Mouse (Mus musculus): Measurements from ENCODE around the gene Gm21974.
"Not testable (repeated sequence)": the region's sequence is repeated elsewhere in the genome, so short reads cannot be mapped to it uniquely, and the experiment has no call there.

Gene Gm21974

DNA sequence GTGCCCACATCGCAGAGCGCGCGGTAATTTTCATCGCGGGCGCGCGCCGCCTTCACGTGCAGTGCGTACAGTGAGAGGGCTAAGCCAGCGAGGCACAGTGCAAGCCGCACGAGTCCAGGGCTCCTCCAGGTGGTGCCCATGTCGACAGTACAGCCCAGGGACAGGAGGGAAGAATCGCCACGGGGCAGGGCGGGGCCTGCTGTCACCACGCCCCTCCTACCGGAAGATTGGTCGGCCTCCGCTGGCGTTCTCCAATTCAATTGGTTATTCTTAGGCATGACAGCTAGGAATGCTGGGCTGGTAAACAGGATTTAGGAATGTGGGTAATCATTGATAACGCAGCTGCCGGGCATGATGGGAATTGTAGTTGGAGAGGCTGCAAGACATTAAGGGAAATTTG lies at the start of gene Gm21974, which contains the start of gene Vkorc1:
Gm21974 (minus strand) TSS at position 13 of the 400 bp plus-strand sequence.
Vkorc1 (minus strand) TSS at position 176 of the 400 bp plus-strand sequence.
- DNase-seq = peak; percentile 99

DNA sequence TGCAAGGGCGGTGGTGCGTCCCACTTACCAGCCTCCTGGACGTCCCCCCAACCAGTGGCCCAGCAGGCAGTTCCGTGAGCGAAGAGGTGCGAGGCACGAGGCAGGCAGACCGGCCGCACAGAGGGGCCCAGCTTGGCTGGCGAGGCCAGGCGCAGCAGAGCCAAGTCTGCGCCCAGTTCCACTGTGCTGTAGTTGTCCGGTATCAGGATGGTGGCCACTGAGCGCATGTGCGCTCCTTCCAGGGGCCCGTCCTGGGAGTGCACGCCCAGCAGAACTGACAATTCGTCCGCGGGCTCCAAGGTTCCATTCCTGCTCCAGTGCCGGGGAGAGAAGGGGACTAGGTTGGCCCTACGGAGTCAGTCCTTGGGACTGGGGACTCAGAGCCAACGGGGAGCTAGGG lies 49.4 kb upstream of the Gm21974 start:
- DNase-seq = no peak

DNA sequence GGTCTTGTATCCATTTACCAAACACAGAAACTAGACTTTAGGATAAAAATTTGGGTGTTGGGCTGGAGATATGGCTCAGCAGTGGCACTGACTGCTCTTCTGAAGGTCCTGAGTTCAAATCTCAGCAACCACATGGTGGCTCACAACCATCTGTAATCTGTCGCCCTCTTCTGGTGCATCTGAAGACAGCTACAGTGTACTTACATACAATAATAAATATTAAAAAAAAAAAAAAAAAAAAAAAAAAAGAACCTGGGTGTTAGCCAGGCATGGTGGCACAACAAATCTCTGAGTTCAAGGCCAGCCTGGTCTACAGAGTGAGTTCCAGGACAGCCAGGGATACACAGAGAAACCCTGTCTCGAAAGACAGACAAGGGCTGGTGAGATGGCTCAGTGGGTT lies 46.8 kb upstream of the Gm21974 start:
- DNase-seq = not testable (repeated sequence)

DNA sequence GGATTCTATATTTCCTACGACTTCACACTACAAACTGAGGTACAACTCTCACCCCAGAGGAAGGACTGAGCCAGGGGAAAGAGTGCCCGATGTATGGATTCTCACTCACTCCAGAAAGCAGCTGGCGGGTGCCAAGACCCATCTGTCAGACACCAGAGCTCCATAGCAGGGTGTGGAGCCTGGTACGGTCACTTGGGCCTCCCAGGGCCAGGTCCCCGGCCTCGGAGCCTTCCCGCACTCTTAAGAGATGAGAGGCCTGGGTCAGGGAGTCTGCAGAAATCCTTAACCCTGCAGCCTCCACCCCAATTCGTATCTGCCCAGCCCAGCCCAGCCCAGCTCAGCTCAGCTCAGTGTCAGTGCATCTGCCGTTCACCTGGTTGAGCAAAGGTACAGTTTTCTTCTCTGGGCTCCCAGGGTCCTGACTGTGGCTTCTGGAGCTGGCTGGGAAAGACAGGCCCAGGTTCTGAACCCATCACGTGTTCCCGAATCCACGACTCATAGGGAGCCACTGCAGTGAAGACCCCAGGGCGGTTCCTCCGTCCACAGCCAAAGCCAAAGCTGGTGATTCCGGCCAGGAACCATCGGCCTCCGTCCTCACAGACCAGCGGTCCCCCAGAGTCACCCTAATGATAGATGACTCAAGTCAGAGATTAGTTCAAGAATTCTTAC lies 41.1 kb upstream of the Gm21974 start:
- DNase-seq = no peak

DNA sequence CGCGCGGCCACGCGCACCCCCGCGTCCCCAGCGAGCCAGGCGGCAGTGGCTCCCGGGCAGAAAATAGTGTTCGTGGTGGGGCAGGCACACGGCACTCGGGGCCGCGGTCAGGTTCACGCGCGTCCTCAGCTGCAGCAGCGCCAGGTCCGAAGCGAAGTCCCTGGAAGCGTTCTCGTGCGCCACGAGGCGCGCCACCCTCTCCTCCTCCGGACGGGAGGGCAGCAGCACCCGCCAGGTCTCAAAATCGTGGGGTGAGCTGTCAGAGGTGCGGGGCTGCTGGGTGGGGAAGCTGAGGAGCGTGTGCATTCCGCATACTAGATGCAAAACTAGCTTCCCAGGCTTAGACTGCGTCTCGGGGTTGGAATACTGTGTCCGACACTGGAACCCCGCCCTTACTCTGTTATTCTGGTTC lies 40.5 kb upstream of the Gm21974 start:
- no peak for DNase-seq

DNA sequence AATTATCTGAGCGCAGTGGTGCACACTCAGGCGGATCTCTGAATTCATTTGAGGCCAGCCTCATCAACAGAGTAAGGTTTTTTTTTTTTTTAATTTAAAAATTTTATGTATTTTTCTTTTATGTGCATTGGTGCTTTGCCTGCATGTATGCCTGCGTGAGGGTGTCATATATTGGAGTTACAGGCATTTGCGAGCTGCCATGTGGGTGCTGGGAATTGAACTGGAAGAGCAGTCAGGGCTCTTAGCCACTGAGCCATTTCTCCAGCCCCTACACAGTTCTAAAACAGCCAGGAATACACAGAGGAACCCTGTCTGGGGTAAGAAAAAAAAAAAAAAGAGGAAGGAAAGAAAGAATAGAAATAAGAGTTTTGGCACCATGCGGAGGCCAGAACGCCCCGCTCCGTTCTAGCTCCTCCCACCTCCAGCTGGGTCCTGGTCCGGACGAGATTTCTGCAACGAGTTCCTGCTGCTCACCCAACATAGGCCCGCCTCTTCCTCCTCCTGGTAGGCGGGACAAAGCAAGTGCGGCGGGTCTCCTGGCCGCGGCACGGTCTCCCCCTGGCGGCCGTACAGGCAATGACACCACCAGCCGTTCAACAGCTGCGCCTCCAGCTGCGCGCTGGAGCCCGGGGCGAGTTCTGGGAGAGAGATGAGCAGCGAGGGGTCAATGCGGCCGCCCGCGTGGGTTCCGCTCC lies 39.9 kb upstream of the Gm21974 start:
- DNase-seq = peak; percentile 94

DNA sequence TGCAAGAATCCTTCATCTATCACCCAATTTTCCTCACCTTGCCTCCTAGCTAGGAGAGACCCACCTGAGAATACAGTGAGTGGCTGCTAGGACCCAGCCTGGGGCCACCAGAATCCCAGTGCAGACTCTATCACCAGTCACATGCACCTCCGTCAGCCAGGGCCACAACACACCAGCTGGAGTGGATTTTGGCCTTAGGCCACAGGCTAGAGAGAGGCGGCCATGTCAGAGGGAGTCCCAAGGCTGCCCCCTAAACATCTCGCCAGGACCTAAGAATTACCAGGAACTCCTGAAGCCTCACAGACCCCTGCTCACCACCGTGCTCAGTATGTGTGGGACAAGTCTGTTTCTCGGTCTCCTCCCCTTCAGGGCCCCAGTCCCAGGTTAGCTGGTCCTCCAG lies 38.8 kb upstream of the Gm21974 start:
- DNase-seq = peak; percentile 36

DNA sequence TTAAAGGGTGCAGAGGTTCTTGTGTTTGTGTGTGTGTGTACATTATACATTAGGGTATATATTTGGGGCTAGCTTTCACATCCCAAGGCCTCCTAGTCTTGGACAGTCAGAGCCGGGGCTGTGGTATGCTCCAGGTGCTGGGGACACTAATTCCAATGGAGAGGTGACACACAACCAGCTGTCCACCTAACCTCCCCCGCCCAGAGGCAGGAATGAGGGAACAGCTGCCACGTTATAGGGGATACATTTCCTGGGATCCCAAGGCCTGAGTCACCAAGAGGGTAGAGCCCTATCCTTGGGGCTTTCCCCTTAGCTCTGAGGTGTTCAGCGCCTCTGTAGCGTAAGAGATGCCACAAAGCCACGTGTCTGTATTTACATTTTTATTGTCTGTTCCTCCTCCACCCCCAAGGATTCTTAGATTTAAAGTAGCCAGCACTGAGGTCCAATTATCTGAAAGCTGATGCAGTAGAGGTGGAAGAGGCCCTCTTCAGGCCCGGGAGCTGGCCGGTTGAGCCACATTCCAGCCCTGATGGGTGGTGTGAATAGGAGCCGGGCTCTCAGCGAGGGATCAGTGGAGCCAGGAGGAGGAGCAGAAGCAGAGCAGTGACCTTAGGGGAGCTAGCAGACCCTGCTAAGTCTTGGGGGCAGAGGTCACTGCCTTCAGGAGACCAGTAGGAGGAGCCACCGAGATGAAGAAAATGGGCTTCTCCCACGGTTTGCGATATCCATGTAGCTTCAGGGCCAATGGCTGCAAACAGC lies 37.2 kb upstream of the Gm21974 start:
- no peak for DNase-seq

DNA sequence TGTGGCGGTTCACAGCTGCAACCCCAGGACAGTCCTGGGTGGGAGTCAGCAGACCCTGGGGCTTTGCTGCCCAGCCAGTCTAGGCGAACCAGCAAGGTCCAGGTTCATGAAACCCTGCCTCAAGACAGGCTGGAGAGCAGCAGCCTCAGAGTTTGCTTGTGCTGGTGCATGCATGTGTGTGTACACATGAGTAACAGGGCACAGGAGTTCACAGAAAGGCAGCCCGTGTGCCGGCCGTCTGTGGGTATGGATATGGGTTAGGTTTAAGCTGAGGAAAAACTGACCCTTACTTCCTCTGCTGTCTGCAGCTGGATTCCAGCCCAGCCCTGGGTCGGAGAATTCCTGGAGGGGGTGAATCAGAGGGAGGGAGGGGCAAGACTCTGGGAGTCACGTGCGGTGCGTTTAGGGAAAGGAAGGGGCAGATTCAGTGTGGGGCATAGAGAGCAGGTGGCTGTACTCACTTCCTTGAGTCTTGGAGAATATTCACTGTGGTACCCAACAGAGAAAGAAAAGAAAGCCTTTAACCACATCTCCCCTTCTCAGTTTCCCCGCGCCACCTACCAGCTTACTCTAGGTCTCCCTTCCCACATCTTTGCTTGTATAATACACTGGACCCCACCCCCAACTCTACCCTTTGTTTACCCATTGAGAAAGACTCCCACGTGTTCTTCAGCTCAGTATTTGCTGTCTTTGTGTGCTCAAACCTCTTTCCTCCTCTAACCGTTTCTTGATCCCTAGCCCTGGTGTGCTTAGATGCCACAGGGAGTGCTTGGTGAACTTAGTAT lies 36.3 kb upstream of the Gm21974 start:
- DNase-seq = no peak

DNA sequence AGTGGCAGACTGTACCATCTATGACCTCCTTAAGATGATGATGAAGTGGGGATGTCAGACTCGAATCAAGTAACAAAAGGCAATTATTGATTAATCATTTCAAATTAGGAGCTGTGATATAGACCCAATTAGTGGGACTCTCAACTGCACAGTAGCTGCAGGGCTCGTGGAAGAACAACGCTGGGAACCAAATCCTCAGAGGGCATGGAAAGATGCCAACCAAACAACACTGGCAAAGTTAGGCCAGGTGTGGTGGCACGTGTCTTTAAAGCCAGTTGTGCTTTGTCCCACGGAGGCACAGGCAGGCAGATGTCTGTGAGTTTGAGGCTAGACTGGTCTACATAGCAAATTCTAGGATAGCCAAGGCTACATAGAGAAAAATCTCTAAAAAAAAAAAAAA lies 35.4 kb upstream of the Gm21974 start:
- no peak for DNase-seq

DNA sequence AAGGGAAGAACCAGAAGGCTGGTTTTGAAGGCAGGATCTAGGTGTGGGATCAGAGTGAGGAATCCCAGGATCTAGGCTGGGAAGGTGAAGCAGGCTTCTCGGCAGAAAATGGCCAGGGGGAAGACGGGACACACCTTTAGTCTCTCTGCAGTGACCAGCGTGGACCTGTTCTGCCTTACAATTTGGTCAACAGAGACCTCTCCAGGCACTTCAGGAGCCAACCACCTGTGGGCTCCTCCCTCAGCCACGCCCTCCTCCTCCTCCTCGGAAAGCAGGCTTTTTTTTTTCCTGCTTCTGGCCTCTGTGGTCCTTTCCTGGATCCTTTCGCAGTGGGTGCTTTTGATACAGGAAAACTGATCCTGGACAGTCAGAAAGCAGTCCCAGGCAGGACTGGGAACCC lies 34.7 kb upstream of the Gm21974 start, which contains the start of gene Prss8:
Prss8 (minus strand) TSS at position 182 of the 400 bp plus-strand sequence.
- no peak for DNase-seq

DNA sequence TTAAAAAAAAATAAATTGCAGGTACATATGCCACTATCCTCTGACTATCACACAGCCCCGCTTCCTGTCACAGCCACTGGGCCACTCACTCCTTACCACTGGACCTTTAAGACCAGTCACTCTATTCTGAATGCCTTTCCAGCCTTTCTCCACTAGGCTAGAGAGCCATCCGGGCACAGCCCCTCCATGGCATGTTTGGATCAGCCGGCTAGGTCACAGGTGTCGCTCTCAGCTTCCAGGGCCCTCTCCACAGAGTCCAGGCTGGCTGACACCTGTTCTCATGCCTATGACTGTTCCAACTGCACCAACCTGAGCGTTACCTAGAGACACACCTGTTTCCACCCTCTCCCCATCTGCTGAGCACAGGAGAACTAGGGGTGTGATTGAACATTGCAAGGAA lies 33.3 kb upstream of the Gm21974 start:
- DNase-seq = no peak

DNA sequence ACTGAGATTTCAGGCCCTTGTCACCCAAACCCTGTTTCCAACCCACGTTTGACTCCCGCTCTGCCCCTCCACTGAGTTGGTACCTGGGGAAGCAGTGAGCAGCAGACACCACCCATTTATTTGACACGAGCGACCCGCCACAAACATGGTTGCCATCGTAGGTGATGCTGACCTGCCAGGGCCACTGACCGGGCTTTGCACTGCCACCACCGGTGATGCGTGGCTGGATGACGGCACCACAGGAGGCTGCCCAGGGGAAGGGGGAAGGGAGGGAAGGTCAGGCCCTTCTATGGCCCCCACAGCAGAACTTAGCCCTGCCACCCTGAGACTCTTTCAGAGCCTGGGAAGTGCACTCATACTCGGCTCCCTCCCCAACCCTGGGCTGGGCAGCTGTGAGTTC lies 32.5 kb upstream of the Gm21974 start:
- DNase-seq = no peak

DNA sequence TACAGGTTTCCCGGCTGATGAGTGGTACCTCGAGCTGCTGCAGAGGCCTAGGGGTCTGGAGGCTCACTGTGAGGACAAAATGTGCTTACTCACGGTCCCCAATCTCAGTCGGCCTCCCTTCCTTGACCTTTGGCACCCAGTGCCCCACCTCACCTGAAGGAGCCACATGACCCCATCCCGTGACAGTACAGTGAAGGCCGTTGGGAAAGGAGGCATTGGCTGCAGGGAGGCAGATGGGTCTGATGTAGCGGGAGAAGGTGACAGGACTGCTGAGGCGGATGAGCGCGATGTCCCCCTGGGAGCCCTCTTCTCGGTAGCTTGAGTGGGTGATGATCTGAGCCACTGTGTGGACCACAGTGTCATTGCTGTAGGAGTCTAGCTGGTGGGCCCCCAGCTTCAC lies 31.6 kb upstream of the Gm21974 start:
- no peak for DNase-seq

DNA sequence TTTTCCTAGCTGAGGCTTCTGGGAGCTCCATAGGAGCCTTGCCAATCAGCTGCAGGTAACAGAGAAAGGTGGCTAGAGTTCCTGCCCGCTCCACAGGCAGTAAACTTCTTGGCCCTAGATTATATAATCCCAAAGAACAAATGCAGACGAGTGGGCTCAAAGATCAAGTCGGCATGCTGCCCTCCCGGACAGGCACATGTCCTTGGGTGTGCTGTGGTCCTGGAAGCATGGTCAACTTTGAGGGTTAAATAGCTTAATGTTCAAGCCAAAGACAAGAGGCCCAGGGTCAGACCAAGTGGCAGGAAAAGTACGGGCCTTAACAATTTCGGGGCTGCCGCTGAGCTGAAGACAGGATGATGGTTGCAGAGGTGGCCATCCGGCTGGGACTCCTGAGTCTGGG lies 30.8 kb upstream of the Gm21974 start:
- DNase-seq = no peak

DNA sequence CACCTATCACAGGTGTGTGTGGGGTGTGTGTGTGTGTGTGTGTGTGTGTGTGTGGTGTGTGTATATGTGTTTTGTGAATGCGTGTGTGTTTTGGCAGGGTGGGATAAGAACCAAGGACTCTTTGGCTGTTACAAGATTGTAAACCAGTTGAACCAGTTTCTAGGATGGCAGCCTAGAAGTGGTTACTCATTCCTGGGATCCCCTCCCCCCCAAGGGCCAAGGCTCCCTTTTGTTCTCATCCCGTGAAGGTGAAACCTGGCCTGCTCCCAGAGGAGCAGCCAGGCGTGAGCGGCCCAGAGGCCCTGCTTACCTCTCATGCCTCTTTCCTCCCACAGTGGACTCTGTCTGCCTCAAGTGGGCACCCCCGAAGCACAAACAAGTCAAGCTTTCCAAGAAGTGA lies 30.0 kb upstream of the Gm21974 start:
- DNase-seq = no peak

DNA sequence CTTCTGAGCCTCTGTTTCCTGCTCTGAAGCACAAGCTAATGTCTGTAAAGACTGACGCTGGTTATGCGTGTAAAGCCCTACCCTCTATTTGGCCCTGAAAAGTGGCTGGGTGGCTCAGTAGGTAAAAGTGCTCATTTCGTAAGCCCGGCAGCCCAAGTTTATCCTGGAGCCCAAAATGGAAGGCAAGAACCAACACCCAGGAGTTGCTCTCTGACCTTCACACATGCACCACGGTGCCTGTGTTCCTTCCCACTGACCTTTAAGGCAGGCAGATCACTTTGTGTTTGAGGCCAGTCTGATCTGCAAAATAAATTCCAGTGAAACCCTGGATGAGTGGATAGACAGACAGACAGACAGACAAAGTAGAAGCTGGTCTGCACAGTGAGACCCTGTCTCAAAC lies 28.5 kb upstream of the Gm21974 start:
- DNase-seq = no peak

DNA sequence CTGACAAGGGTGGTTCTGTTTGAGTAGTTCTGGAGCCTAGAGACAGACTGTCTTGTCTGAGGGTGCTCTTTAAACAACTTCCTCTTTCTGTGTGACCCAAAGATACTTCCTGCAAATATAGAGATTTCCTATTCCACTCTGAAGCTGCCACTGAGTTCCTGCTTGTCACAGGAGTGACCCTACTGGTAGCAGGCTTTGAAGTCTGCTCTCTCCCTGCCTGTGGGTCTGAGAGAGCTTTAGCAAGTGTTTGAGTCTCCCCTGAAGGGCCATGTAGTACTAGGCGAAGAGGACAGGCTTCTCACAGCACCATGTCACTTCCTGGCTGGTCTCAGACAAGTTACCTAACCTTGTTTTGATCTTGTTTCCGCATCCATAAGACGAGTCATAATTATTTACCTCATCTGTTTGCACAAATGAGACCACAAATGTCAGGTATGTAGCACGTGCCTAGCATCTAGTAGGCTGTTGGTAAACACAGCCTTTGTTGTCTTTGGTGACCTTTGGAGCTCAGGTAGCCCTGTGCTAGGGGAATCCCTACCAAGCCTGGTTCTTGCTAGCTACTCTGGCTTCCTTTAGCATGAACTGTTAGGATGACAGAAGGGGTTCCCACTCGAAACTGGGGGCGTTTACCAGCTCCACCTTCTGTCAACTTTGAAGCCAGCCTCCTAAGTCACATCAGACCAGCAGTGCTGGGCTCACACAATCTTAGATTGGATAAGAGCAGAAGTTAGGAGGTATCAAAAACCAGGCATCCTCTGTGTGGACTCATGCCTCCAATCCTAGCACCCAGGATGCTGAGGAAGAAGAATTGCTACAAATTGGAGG lies 27.4 kb upstream of the Gm21974 start:
- no peak for DNase-seq

DNA sequence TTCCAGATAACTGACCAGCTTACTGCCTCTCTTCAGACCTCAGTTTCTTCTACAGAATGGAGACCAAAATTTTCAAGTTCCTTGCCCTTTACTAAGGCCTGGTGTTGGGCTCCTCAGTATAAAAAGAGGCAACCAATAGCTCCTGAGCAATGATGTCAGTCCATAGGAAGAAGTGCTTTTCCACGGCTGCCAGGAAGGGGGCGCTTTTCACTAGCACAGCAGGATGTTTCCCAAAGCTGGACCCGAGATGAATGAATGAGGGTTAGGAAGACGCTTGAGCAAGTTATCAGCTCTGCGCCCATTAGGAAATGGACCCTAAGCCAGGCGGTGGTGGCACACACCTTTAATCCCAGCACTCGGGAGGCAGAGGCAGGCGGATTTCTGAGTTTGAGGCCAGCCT lies 26.3 kb upstream of the Gm21974 start:
- no peak for DNase-seq

DNA sequence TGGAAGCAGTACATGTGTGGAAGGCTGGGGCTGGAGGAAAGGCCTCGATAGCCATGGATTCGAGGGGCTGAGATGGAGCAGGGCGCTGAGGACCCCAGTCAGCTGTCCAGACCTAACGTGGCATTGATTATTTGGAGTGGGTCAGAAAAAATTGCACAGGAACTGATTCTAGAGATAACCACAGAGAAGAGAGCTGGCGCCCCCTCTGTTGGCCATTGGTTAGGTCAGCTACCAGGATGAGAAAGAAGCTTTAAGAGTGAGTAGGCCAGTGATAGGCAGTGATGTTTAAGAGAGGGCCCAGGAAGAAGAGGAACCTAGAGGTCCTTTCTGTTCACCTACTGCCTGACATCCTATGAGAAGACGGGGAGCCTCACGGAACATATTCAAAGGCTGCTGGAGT lies 24.0 kb upstream of the Gm21974 start:
- no peak for DNase-seq

DNA sequence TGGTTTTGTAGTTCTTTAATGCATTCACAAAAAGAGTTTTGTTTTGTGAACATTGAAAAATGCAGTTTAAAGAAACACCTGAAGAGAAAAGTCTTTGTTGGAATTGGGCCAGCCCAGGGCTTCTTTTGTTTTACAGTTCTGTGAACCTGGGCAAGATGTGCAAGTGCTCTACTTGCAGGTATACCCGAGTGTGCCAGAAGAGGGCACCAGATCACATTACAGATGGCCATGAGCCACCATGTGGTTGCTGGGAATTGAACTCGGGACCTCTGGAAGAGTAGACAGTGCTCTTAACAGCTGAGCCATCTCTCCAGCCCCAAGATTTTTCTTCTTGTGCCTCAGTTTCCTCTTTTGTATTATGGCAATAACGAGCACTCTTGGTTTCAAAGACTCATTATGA lies 22.9 kb upstream of the Gm21974 start:
- no peak for DNase-seq

DNA sequence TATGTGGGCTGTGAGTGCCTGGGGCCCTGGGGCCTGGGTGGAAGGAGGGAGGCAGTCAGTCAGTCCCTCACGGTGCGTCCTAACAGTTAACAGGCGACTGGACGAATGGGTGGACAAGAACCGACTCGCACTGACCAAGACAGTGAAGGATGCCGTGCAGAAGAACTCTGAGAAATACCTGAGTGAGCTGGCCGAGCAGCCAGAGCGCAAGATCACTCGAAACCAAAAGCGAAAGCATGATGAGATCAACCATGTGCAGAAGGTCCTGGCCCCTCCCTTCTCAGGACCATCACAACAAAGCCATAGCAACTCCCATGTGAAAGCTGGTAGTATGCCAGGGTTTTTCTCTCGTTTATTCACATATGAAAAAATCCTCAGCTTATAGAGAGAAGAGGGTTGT lies 20.0 kb upstream of the Gm21974 start:
- no peak for DNase-seq

Measured in cerebellum, adult 9-10 months (tissue).